Mouse (Mus musculus): ENCODE results near the gene Gm49711. TPM values are rescaled to one million over a fixed set of nuclear protein-coding genes. Genes with fewer than 3 reads are reported as not detected.

Gene Gm49711
- total and polyA plus RNA-seq, 3 experiments, result not detected

- H3K27ac ChIP-seq (ENCODE audit: insufficient read depth, low read depth), result no peak overlapping the region
- H3K4me3 ChIP-seq (replicated peaks in 1 of 3; ENCODE audit: low read depth in 2 of 3, low read length in 2 of 3, poor library complexity in 1 of 3), result no peak overlapping the region
- no peak overlapping the region for H3K4me2 ChIP-seq (ENCODE audit: insufficient read depth, low read depth, poor library complexity, severe bottlenecking)
- no peaks in the 10 kb centered on the region for H3K36me3 ChIP-seq (replicated peaks in 1 of 2; ENCODE audit: control insufficient read depth in 1 of 2, insufficient read depth in 1 of 2, low read length in 1 of 2)
- H3K79me2 ChIP-seq (replicated peaks; ENCODE audit: control insufficient read depth, extremely low read depth, insufficient read depth, poor library complexity, severe bottlenecking), result no peaks in the 10 kb centered on the region
- TF ChIP-seq MAX (IDR thresholded peaks at IDR 0.05; ENCODE audit: low read length) (no peak), ZMIZ1 (IDR thresholded peaks at IDR 0.05; ENCODE audit: low read depth, low read length) (no peak), ELF1 (IDR thresholded peaks at IDR 0.05; ENCODE audit: low read depth, low read length) (no peak), CHD1 (IDR thresholded peaks at IDR 0.05; ENCODE audit: low read depth, low read length) (no peak), KAT2A (IDR thresholded peaks at IDR 0.05; ENCODE audit: insufficient replicate concordance, low read length) (no peak)
- H3K27me3 ChIP-seq (replicated peaks), result no peaks in the 10 kb centered on the region
- peaks cover 7% of the 10 kb centered on the region for H3K9me3 ChIP-seq (replicated peaks; ENCODE audit: low read length)
- H3K4me1 ChIP-seq (ENCODE audit: control insufficient read depth in 1 of 2, insufficient read depth in 2 of 2), result 0 out of 4 replicates have a peak, but pooled peaks cover 0 to 5% of the 10 kb centered on the region in 2 experiments
- H3K9ac ChIP-seq (ENCODE audit: insufficient read depth, low read depth), result no peak overlapping the region
- DNase-seq (ENCODE audit: extremely low read depth), result no peak
- dilution Hi-C loops (cut with MboI; ENCODE audit: extremely low pct_ligation_motif_present, extremely low pct_unique_long_range_greater_than_20kb, low sequenced_read_pairs), result no loop called here
- in situ Hi-C loops (cut with MboI; ENCODE audit: low pct_ligation_motif_present, low pct_unique_long_range_greater_than_20kb, low sequenced_read_pairs), result no loop called here
These were observed 105.4 kb downstream of the Gm49711 start for GRCm38 (mm10) chr16:92163545-92163944.

- dilution Hi-C loops (cut with MboI; ENCODE audit: extremely low pct_ligation_motif_present, extremely low pct_unique_long_range_greater_than_20kb, low sequenced_read_pairs) (no loop called here), in situ Hi-C loops (cut with MboI; ENCODE audit: low pct_ligation_motif_present, low pct_unique_long_range_greater_than_20kb, low sequenced_read_pairs) (loop anchor here (5.0 kb wide), 1 partner anchor 239 kb away; no protein-coding TSS in a partner anchor)
- H3K79me2 ChIP-seq (replicated peaks; ENCODE audit: control insufficient read depth, extremely low read depth, insufficient read depth, poor library complexity, severe bottlenecking), result no peaks in the 10 kb centered on the region
- no peak for DNase-seq (ENCODE audit: extremely low read depth)
- no peaks in the 10 kb centered on the region for H3K9me3 ChIP-seq (replicated peaks; ENCODE audit: low read length)
- TF ChIP-seq GABPA (IDR thresholded peaks at IDR 0.05; ENCODE audit: insufficient replicate concordance, low read depth, low read length) (no peak), MEF2A (IDR thresholded peaks at IDR 0.05; ENCODE audit: borderline replicate concordance, low read depth, low read length) (no peak), ELF1 (IDR thresholded peaks at IDR 0.05; ENCODE audit: low read depth, low read length) (no peak), MAFK (IDR thresholded peaks at IDR 0.05; ENCODE audit: insufficient replicate concordance, low read length) (no peak), ETS1 (conservative IDR thresholded peaks at IDR 0.05; ENCODE audit: low read depth, low read length) (no peak), POLR2AphosphoS2 (IDR thresholded peaks at IDR 0.05; ENCODE audit: low read depth, low read length) (no peak), ZMIZ1 (IDR thresholded peaks at IDR 0.05; ENCODE audit: low read depth, low read length) (no peak), MYC (IDR thresholded peaks at IDR 0.05; ENCODE audit: low read depth, low read length) (no peak), TCF12 (IDR thresholded peaks at IDR 0.05; ENCODE audit: low read depth, low read length) (no peak), NRF1 (IDR thresholded peaks at IDR 0.05; ENCODE audit: low read depth, low read length) (no peak), MXI1 (IDR thresholded peaks at IDR 0.05; ENCODE audit: low read depth, low read length) (no peak), SIN3A (IDR thresholded peaks at IDR 0.05; ENCODE audit: low read length) (no peak), RCOR1 (conservative IDR thresholded peaks at IDR 0.05; ENCODE audit: low read depth, low read length) (no peak), ZKSCAN1 (IDR thresholded peaks at IDR 0.05; ENCODE audit: borderline replicate concordance, low read depth, low read length) (no peak), TBP (conservative IDR thresholded peaks at IDR 0.05; ENCODE audit: low read depth, low read length) (no peak), CHD2 (IDR thresholded peaks at IDR 0.05; ENCODE audit: low read length) (no peak), RAD21 (IDR thresholded peaks at IDR 0.05; ENCODE audit: low read depth, low read length) (no peak), HCFC1 (IDR thresholded peaks at IDR 0.05; ENCODE audit: low read depth, low read length) (no peak)
- no peaks in the 10 kb centered on the region for H3K27me3 ChIP-seq (replicated peaks)
- H3K27ac ChIP-seq (ENCODE audit: insufficient read depth, low read depth), result no peak overlapping the region
- no peak overlapping the region for H3K4me2 ChIP-seq (ENCODE audit: insufficient read depth, low read depth, poor library complexity, severe bottlenecking)
- no peaks in the 10 kb centered on the region for H3K4me1 ChIP-seq (ENCODE audit: control insufficient read depth in 1 of 2, insufficient read depth in 2 of 2)
- H3K4me3 ChIP-seq (replicated peaks in 1 of 3; ENCODE audit: low read depth in 2 of 3, low read length in 2 of 3, poor library complexity in 1 of 3), result no peak overlapping the region
- no peak overlapping the region for H3K9ac ChIP-seq (ENCODE audit: insufficient read depth, low read depth)
- no peaks in the 10 kb centered on the region for H3K36me3 ChIP-seq (replicated peaks in 1 of 2; ENCODE audit: control insufficient read depth in 1 of 2, insufficient read depth in 1 of 2, low read length in 1 of 2)
These were observed 117.9 kb downstream of the Gm49711 start for GRCm38 (mm10) chr16:92176052-92176451.
